Mouse (Mus musculus): Measurements from ENCODE around the gene Rpl3. TPM values are rescaled to one million over a fixed set of nuclear protein-coding genes. Genes with fewer than 3 reads are reported as not detected.

The Rpl3 gene
- polyA plus RNA-seq, 1 experiment, result 3,044 TPM

GRCm38 (mm10) chr15:80028862-80029261, 62.8 kb downstream of the Rpl3 start:
- Histone ChIP-seq H3K27me3 (ENCODE audit: control insufficient read depth, insufficient read depth, low read length, poor library complexity, severe bottlenecking) (no peaks in the 10 kb centered on the region), H3K9me3 (replicated peaks; ENCODE audit: control insufficient read depth, insufficient read depth, low read length, poor library complexity, severe bottlenecking) (no peaks in the 10 kb centered on the region; the same call in 1 of the 2 replicates), H3K4me1 (ENCODE audit: control insufficient read depth, insufficient read depth, low read length) (no peaks in the 10 kb centered on the region), H3K36me3 (ENCODE audit: control insufficient read depth, insufficient read depth, low read length, poor library complexity, severe bottlenecking) (no peaks in the 10 kb centered on the region), H3K4me3 (ENCODE audit: low read depth, low read length) (no peak overlapping the region), H3K9ac (ENCODE audit: low read depth, poor library complexity, severe bottlenecking) (no peak overlapping the region), H3K27ac (ENCODE audit: insufficient read depth, low read length) (no peak overlapping the region)
- TF ChIP-seq CTCF (IDR thresholded peaks at IDR 0.05; ENCODE audit: low read depth, low read length), result no peak
- TF ChIP-seq EP300 (IDR thresholded peaks at IDR 0.05; ENCODE audit: insufficient read depth, low read depth, low read length), result no peak
- no peak for TF ChIP-seq POLR2A (IDR thresholded peaks at IDR 0.05; ENCODE audit: insufficient read depth, low read length)

Other genes starting within 250 kb of the Rpl3 start
- gene Apobec3, start 200.2 kb downstream of the Rpl3 start, polyA plus RNA-seq (2011; ENCODE audit: insufficient read depth, insufficient read length, low read depth, missing spikeins), result 98.9 and 114 TPM in 2 replicates
- gene Cbx7, start 120.7 kb downstream of the Rpl3 start, polyA plus RNA-seq (2011; ENCODE audit: insufficient read depth, insufficient read length, low read depth, missing spikeins), result 111 and 112 TPM in 2 replicates
- gene Pdgfb, start 76.9 kb downstream of the Rpl3 start, polyA plus RNA-seq (2011; ENCODE audit: insufficient read depth, insufficient read length, low read depth, missing spikeins), result 16.8 and 17.1 TPM in 2 replicates
- 30.7 and 32.3 TPM in 2 replicates for gene Syngr1, start 534 bp downstream of the Rpl3 start, polyA plus RNA-seq (2011; ENCODE audit: insufficient read depth, insufficient read length, low read depth, missing spikeins)
- gene Tab1, start 41.3 kb upstream of the Rpl3 start, polyA plus RNA-seq (2011; ENCODE audit: insufficient read depth, insufficient read length, low read depth, missing spikeins), result 13.5 and 15.6 TPM in 2 replicates
- gene Mgat3, start 81.9 kb upstream of the Rpl3 start, polyA plus RNA-seq (2011; ENCODE audit: insufficient read depth, insufficient read length, low read depth, missing spikeins), result 6.2 and 6.3 TPM in 2 replicates
- 35.7 and 38.4 TPM in 2 replicates for gene Mief1, start 142.2 kb upstream of the Rpl3 start, polyA plus RNA-seq (2011; ENCODE audit: insufficient read depth, insufficient read length, low read depth, missing spikeins)
- not detected in 2 replicates for gene AC140267.1, start 144.0 kb upstream of the Rpl3 start, polyA plus RNA-seq (2011; ENCODE audit: insufficient read depth, insufficient read length, low read depth, missing spikeins)
- gene Atf4, start 163.3 kb upstream of the Rpl3 start, polyA plus RNA-seq (2011; ENCODE audit: insufficient read depth, insufficient read length, low read depth, missing spikeins), result 193 and 198 TPM in 2 replicates
- gene Rps19bp1, start 172.4 kb upstream of the Rpl3 start, polyA plus RNA-seq (2011; ENCODE audit: insufficient read depth, insufficient read length, low read depth, missing spikeins), result 28.1 and 33.2 TPM in 2 replicates
- gene Cacna1i, start 195.4 kb upstream of the Rpl3 start, polyA plus RNA-seq (2011; ENCODE audit: insufficient read depth, insufficient read length, low read depth, missing spikeins), result not detected in 2 replicates

Data from ES-Bruce4 (cell line).